Mouse (Mus musculus) lung, postnatal 14 days (tissue): ENCODE results near the gene Traf1.
A peak's percentile ranks its signal among the peaks of the same experiment; 100 is the strongest.

ENCODE experiments used
- DNase-seq: peaks from one replicate; pipeline ENCODE4 v3.0.0; 2021

Traf1 gene

GRCm38 (mm10) chr2:34899682-34900081 is 61.9 kb downstream of the Traf1 start:
- DNase-seq = no peak

DNA sequence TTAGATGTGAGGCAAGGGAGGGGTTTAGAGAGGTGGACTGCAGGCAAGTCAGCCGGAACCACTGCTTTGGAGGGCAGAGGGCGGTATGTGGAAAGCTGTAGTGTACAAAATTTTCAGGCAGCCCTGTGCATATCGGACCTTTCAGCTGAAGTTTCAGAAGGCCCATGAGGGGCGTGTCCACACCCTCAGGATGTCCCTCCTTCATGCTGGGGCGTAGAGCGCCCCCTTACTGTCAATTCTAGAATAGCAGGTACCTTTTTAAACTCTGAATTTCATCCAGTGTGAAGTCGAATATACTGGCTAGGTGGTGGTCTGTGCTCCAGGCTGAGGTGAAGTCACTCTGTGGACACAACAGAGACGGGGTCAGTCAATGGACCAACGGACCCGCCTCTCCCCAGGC is 63.8 kb downstream of the Traf1 start:
- DNase-seq = peak; percentile 61

DNA sequence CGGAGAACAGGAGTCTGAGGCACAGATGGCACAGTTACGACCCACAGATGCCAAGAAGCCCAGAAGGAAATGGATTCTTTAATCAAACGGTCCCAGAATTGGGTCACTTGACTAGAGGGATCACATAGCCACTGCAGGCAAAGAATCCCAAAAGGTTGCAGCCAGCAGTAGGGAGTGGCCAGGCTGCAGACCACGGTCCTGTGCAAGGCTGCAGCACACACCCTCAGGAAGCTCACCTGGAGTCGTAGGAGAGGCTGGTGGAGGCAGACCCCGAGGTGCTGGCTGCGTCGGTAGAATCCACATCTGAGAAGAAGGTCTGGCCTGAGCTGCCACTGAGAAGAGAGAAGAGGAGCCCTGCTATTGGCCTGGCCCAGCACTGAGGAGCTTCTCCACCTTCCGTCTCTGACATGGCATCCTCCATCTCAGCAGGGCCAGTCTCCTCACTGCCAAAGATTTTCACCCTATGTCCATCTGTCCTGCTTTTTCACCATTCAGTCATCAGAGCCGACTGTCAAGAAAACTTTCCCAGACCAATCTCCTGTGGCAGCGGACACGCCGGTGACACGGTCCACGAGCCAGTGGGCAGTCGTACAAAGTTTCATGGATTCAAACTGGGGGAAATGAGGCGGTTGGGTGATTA is 64.6 kb downstream of the Traf1 start:
- DNase-seq = no peak

- DNase-seq = no peak
These were observed 66.0 kb downstream of the Traf1 start for GRCm38 (mm10) chr2:34895503-34896113.

GRCm38 (mm10) chr2:34893950-34894349 is 67.6 kb downstream of the Traf1 start:
- DNase-seq = no peak
